Mouse (Mus musculus): ENCODE results near the gene Lrrc27. TPM values are rescaled to one million over a fixed set of nuclear protein-coding genes. Genes with fewer than 3 reads are reported as not detected.

The Lrrc27 gene
- total and polyA plus RNA-seq, 3 experiments: 0.54 to 1.3 TPM; not detected in 1

- DNase-seq (ENCODE audit: low read depth, low spot score): no peak
- H3K4me3 ChIP-seq (ENCODE audit: control insufficient read depth in 1 of 2, insufficient read depth in 1 of 2, low read depth in 2 of 2, low read length in 2 of 2): no peak overlapping the region
- no peaks in the 10 kb centered on the region; a peak in 1 of 4 replicates for H3K27me3 ChIP-seq (ENCODE audit: control insufficient read depth in 1 of 2, insufficient read depth in 2 of 2, low read length in 2 of 2)
- no peaks in the 10 kb centered on the region; the same call in 1 of the 2 replicates for H3K79me2 ChIP-seq (ENCODE audit: control insufficient read depth, insufficient read depth, low read length, poor library complexity)
- TF ChIP-seq GATA1 (IDR thresholded peaks at IDR 0.05; ENCODE audit: low read depth, low read length): no peak
- no peak for TF ChIP-seq MXI1 (IDR thresholded peaks at IDR 0.05; ENCODE audit: low read depth, low read length)
- no peak for TF ChIP-seq ZKSCAN1 (IDR thresholded peaks at IDR 0.05; ENCODE audit: low read depth, low read length)
- no peak for TF ChIP-seq JUND (IDR thresholded peaks at IDR 0.05; ENCODE audit: low read depth, low read length)
- TF ChIP-seq MAX (IDR thresholded peaks at IDR 0.05; ENCODE audit: low read length): no peak
- no peak for TF ChIP-seq ZNF384 (IDR thresholded peaks at IDR 0.05; ENCODE audit: low read depth, low read length)
- TF ChIP-seq SMC3 (IDR thresholded peaks at IDR 0.05; ENCODE audit: low read depth, low read length): no peak
- no peak for TF ChIP-seq EP300 (IDR thresholded peaks at IDR 0.05; ENCODE audit: low read depth in 1 of 2, low read length in 2 of 2)
- H3K9me3 ChIP-seq (replicated peaks; ENCODE audit: insufficient read depth, low read length): no peaks in the 10 kb centered on the region
- peaks cover 0 to 5% of the 10 kb centered on the region in 2 experiments; a peak in 3 of 4 replicates for H3K4me1 ChIP-seq (ENCODE audit: control insufficient read depth in 1 of 2, insufficient read depth in 2 of 2, low read length in 2 of 2)
- peaks cover 0 to 4% of the 10 kb centered on the region in 2 experiments; a peak in 1 of 4 replicates for H3K36me3 ChIP-seq (ENCODE audit: control insufficient read depth in 1 of 2, insufficient read depth in 2 of 2, low read length in 2 of 2)
- no peak overlapping the region for H3K9ac ChIP-seq (ENCODE audit: control insufficient read depth, low read depth, low read length, poor library complexity, severe bottlenecking)
- no peak overlapping the region for H3K27ac ChIP-seq (ENCODE audit: control insufficient read depth, low read depth, low read length)
Measured at GRCm38 (mm10) chr7:139217046-139217445, 4.3 kb downstream of the Lrrc27 start.

DNA sequence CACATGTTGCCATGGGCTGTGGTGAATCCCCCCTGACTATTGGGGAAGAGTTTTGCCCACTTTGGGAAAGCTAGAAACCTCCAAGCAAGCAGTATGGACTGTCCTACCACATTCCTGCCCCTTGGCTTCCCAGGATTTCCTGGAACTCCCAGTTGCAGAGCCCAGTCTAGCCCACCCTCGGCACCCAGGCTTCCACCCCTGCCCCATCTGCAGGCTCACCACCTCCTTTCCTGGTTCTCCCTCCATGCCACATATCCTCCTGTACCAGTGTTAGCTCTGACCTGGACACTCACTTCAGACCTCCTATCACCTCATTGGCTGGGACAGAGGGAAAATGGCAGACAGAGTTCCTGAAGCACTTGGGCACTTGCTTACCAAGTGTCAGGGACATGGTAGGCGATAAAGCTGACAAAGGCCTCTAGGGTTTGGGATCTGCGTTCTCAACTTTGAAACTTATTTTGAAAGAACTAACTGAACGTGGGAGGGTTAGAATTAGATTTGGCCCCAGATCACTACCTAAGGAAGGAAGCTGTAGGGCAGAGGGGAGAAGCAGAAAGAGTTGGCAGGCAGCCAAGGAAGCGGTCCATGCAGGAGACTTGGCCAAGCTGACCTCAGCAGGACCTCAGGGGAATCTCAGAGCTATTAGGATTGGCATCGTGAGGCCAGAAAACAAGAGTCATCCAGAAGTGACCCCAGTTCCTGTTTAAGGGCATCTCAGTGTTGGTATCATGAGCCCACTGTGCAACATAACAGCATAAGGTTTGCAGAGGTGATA lies 6.0 kb downstream of the Lrrc27 start:
- TF ChIP-seq TCF12 (IDR thresholded peaks at IDR 0.05; ENCODE audit: low read depth, low read length) (no peak), RCOR1 (IDR thresholded peaks at IDR 0.05; ENCODE audit: low read depth, low read length) (no peak), GABPA (IDR thresholded peaks at IDR 0.05; ENCODE audit: low read depth, low read length) (no peak), EP300 (IDR thresholded peaks at IDR 0.05; ENCODE audit: low read depth in 1 of 2, low read length in 2 of 2) (no peak), MXI1 (IDR thresholded peaks at IDR 0.05; ENCODE audit: low read depth, low read length) (no peak), MYB (IDR thresholded peaks at IDR 0.05; ENCODE audit: low read depth, low read length) (no peak)
- no peaks in the 10 kb centered on the region for H3K79me2 ChIP-seq (ENCODE audit: control insufficient read depth, insufficient read depth, low read length, poor library complexity)
- no peaks in the 10 kb centered on the region for H3K9me3 ChIP-seq (replicated peaks; ENCODE audit: insufficient read depth, low read length)
- H3K27ac ChIP-seq (ENCODE audit: control insufficient read depth, low read depth, low read length): no peak overlapping the region
- DNase-seq (ENCODE audit: low read depth, low spot score): no peak
- no peaks in the 10 kb centered on the region; a peak in 1 of 4 replicates for H3K27me3 ChIP-seq (ENCODE audit: control insufficient read depth in 1 of 2, insufficient read depth in 2 of 2, low read length in 2 of 2)
- H3K4me3 ChIP-seq (ENCODE audit: control insufficient read depth in 1 of 2, insufficient read depth in 1 of 2, low read depth in 2 of 2, low read length in 2 of 2): no peak overlapping the region
- H3K36me3 ChIP-seq (ENCODE audit: control insufficient read depth in 1 of 2, insufficient read depth in 2 of 2, low read length in 2 of 2): peaks cover 0 to 2% of the 10 kb centered on the region in 2 experiments; a peak in 1 of 4 replicates
- H3K9ac ChIP-seq (ENCODE audit: control insufficient read depth, low read depth, low read length, poor library complexity, severe bottlenecking): no peak overlapping the region
- peaks cover 0 to 5% of the 10 kb centered on the region in 2 experiments; a peak in 3 of 4 replicates for H3K4me1 ChIP-seq (ENCODE audit: control insufficient read depth in 1 of 2, insufficient read depth in 2 of 2, low read length in 2 of 2)

DNA sequence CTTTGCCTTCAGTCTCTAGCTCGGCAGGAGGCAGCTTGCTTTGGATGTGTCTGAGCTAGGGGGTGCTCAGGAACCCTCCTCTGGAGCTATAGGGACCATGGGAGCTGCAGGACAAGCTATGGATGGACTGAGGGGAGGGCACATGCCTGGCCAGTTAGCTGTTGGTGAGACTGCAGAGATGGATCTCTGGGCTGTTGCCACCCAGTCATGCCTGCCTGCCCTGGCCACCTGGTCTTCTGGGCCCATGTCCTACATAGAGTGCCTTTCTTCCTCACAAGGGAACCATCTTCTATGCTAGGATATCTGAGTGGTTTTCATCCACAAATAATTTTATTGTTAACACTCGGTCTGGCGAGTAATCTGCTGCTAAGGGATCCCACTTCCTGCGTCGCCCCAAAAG lies 6.7 kb downstream of the Lrrc27 start:
- TF ChIP-seq USF2 (IDR thresholded peaks at IDR 0.05; ENCODE audit: borderline replicate concordance in 1 of 2, insufficient read depth in 1 of 2, low read depth in 1 of 2, low read length in 2 of 2) (no peak), GATA1 (IDR thresholded peaks at IDR 0.05; ENCODE audit: low read depth, low read length) (no peak), POLR2AphosphoS2 (IDR thresholded peaks at IDR 0.05; ENCODE audit: low read length) (no peak), MYB (IDR thresholded peaks at IDR 0.05; ENCODE audit: low read depth, low read length) (no peak), JUND (IDR thresholded peaks at IDR 0.05; ENCODE audit: low read depth, low read length) (no peak), RAD21 (IDR thresholded peaks at IDR 0.05; ENCODE audit: low read depth, low read length) (no peak), UBTF (IDR thresholded peaks at IDR 0.05; ENCODE audit: borderline replicate concordance, insufficient read depth, low read depth, low read length) (no peak), EP300 (IDR thresholded peaks at IDR 0.05; ENCODE audit: low read depth in 1 of 2, low read length in 2 of 2) (no peak), MAX (IDR thresholded peaks at IDR 0.05; ENCODE audit: low read length) (no peak), ZC3H11A (IDR thresholded peaks at IDR 0.05; ENCODE audit: low read depth, low read length) (no peak), MXI1 (IDR thresholded peaks at IDR 0.05; ENCODE audit: low read depth, low read length) (no peak), ELF1 (IDR thresholded peaks at IDR 0.05; ENCODE audit: low read depth, low read length) (no peak), CTCF (IDR thresholded peaks at IDR 0.05 in 2 of 3, conservative IDR thresholded peaks at IDR 0.05 in 1 of 3; ENCODE audit: control insufficient read depth in 1 of 3, insufficient read depth in 1 of 3, low read depth in 2 of 3, low read length in 3 of 3, poor library complexity in 1 of 3, severe bottlenecking in 1 of 3) (no peak), POLR2A (IDR thresholded peaks at IDR 0.05; ENCODE audit: control insufficient read depth in 1 of 2, insufficient read depth in 1 of 2, low read depth in 1 of 2, low read length in 2 of 2, poor library complexity in 1 of 2) (no peak), MYC (IDR thresholded peaks at IDR 0.05; ENCODE audit: low read depth, low read length) (no peak)
- H3K27me3 ChIP-seq (ENCODE audit: control insufficient read depth in 1 of 2, insufficient read depth in 2 of 2, low read length in 2 of 2): no peaks in the 10 kb centered on the region; a peak in 1 of 4 replicates
- no peaks in the 10 kb centered on the region for H3K79me2 ChIP-seq (ENCODE audit: control insufficient read depth, insufficient read depth, low read length, poor library complexity)
- H3K27ac ChIP-seq (ENCODE audit: control insufficient read depth, low read depth, low read length): no peak overlapping the region
- DNase-seq (ENCODE audit: low read depth, low spot score): no peak
- H3K36me3 ChIP-seq (ENCODE audit: control insufficient read depth in 1 of 2, insufficient read depth in 2 of 2, low read length in 2 of 2): peaks cover 0 to 2% of the 10 kb centered on the region in 2 experiments; a peak in 1 of 4 replicates
- peaks cover 0 to 5% of the 10 kb centered on the region in 2 experiments; a peak in 3 of 4 replicates for H3K4me1 ChIP-seq (ENCODE audit: control insufficient read depth in 1 of 2, insufficient read depth in 2 of 2, low read length in 2 of 2)
- H3K4me3 ChIP-seq (ENCODE audit: control insufficient read depth in 1 of 2, insufficient read depth in 1 of 2, low read depth in 2 of 2, low read length in 2 of 2): no peak overlapping the region
- no peak overlapping the region for H3K9ac ChIP-seq (ENCODE audit: control insufficient read depth, low read depth, low read length, poor library complexity, severe bottlenecking)
- no peaks in the 10 kb centered on the region for H3K9me3 ChIP-seq (replicated peaks; ENCODE audit: insufficient read depth, low read length)

Measured in MEL (cell line).